Mouse (Mus musculus): ENCODE measurements around the gene Kat2a.

- TF ChIP-seq EP300 (optimal IDR thresholded peaks at IDR 0.05) (no peak), CTCF (IDR thresholded peaks at IDR 0.05; ENCODE audit: low read depth) (no peak)
Observed at GRCm38 (mm10) chr11:100748620-100749019, 36.4 kb upstream of the Kat2a start.

All from stomach, postnatal 0 days (tissue).